Mouse (Mus musculus): ENCODE results near the gene Gsc2. TPM values are rescaled to one million over a fixed set of nuclear protein-coding genes. Genes with fewer than 3 reads are reported as not detected.

Gene Gsc2
- polyA plus RNA-seq, 1 experiment: not detected

GRCm38 (mm10) chr16:17911052-17911595, 3.7 kb downstream of the Gsc2 start, which contains the start of gene Ess2:
Gene Ess2, minus strand, starts transcription at chr16:17911348.
- Histone ChIP-seq H3K4me1 (ENCODE audit: control insufficient read depth, insufficient read depth, low read length) (peaks cover 4% of the 10 kb centered on the region; the same call in 1 of the 2 replicates), H3K27ac (ENCODE audit: control insufficient read depth, insufficient read depth, low read depth, low read length, poor library complexity) (peak within 1 kb of the TSS; percentile 71; the same call in 1 of the 2 replicates), H3K4me3 (replicated peaks; ENCODE audit: control insufficient read depth, low read depth, low read length) (peak within 1 kb of the TSS; percentile 89)
- TF ChIP-seq CTCF (IDR thresholded peaks at IDR 0.05; ENCODE audit: control insufficient read depth, insufficient read depth, low read length): peak; percentile 71
- peak; percentile 69; the same call in 1 of the 2 replicates for TF ChIP-seq POLR2A (IDR thresholded peaks at IDR 0.05; ENCODE audit: borderline replicate concordance, control insufficient read depth, low read depth, low read length)
- under 1% methylated on average over 35 of the region's 35 CpGs for whole genome bisulfite sequencing

- Histone ChIP-seq H3K27ac (ENCODE audit: control insufficient read depth, insufficient read depth, low read depth, low read length, poor library complexity) (no peak within 1 kb of the TSS), H3K4me3 (replicated peaks; ENCODE audit: control insufficient read depth, low read depth, low read length) (no peak within 1 kb of the TSS), H3K4me1 (ENCODE audit: control insufficient read depth, insufficient read depth, low read length) (no peaks in the 10 kb centered on the region)
- WGBS: 92% methylated on average over 14 of the region's 14 CpGs
- TF ChIP-seq CTCF (IDR thresholded peaks at IDR 0.05; ENCODE audit: control insufficient read depth, insufficient read depth, low read length) (no peak), POLR2A (IDR thresholded peaks at IDR 0.05; ENCODE audit: borderline replicate concordance, control insufficient read depth, low read depth, low read length) (no peak)
Observed at GRCm38 (mm10) chr16:17898462-17898861, 16.4 kb downstream of the Gsc2 start, which contains the start of the genes Dgcr2 and Tssk2. Gene Dgcr2, minus strand, starts transcription at chr16:17898562. Gene Tssk2, plus strand, starts transcription at chr16:17898637.

- H3K4me1 ChIP-seq (ENCODE audit: control insufficient read depth, insufficient read depth, low read length): no peaks in the 10 kb centered on the region
- TF ChIP-seq POLR2A (IDR thresholded peaks at IDR 0.05; ENCODE audit: borderline replicate concordance, control insufficient read depth, low read depth, low read length): no peak
- no peak for TF ChIP-seq CTCF (IDR thresholded peaks at IDR 0.05; ENCODE audit: control insufficient read depth, insufficient read depth, low read length)
- H3K4me3 ChIP-seq (replicated peaks; ENCODE audit: control insufficient read depth, low read depth, low read length): no peak overlapping the region
- H3K27ac ChIP-seq (ENCODE audit: control insufficient read depth, insufficient read depth, low read depth, low read length, poor library complexity): no peak overlapping the region
Observed at GRCm38 (mm10) chr16:17896091-17896490, 18.8 kb downstream of the Gsc2 start.

GRCm38 (mm10) chr16:17893923-17894322, 20.9 kb downstream of the Gsc2 start, which contains the start of gene Tssk1:
Gene Tssk1, plus strand, starts transcription at chr16:17894223.
- no peak for TF ChIP-seq CTCF (IDR thresholded peaks at IDR 0.05; ENCODE audit: control insufficient read depth, insufficient read depth, low read length)
- TF ChIP-seq POLR2A (IDR thresholded peaks at IDR 0.05; ENCODE audit: borderline replicate concordance, control insufficient read depth, low read depth, low read length): no peak
- 79% methylated on average over 2 of the region's 2 CpGs for WGBS
- no peak within 1 kb of the TSS for H3K27ac ChIP-seq (ENCODE audit: control insufficient read depth, insufficient read depth, low read depth, low read length, poor library complexity)

GRCm38 (mm10) chr16:17892606-17893005, 22.3 kb downstream of the Gsc2 start:
- Histone ChIP-seq H3K27ac (ENCODE audit: control insufficient read depth, insufficient read depth, low read depth, low read length, poor library complexity) (no peak overlapping the region), H3K4me3 (replicated peaks; ENCODE audit: control insufficient read depth, low read depth, low read length) (no peak overlapping the region), H3K4me1 (ENCODE audit: control insufficient read depth, insufficient read depth, low read length) (peaks cover 2% of the 10 kb centered on the region; the same call in 1 of the 2 replicates)
- WGBS: 27% methylated on average over 3 of the region's 3 CpGs
- TF ChIP-seq CTCF (IDR thresholded peaks at IDR 0.05; ENCODE audit: control insufficient read depth, insufficient read depth, low read length) (no peak), POLR2A (IDR thresholded peaks at IDR 0.05; ENCODE audit: borderline replicate concordance, control insufficient read depth, low read depth, low read length) (no peak)

More at GRCm38 (mm10) chr16:17893923-17894322, 20.9 kb downstream of the Gsc2 start, which contains the start of gene Tssk1:
- peaks cover 2% of the 10 kb centered on the region; the same call in 1 of the 2 replicates for H3K4me1 ChIP-seq (ENCODE audit: control insufficient read depth, insufficient read depth, low read length)
- H3K4me3 ChIP-seq (replicated peaks; ENCODE audit: control insufficient read depth, low read depth, low read length): no peak within 1 kb of the TSS

GRCm38 (mm10) chr16:17891567-17891959, 23.3 kb downstream of the Gsc2 start, which contains the start of gene Gm20518:
Gene Gm20518, minus strand, starts transcription at chr16:17891671.
- H3K27ac ChIP-seq (ENCODE audit: control insufficient read depth, insufficient read depth, low read depth, low read length, poor library complexity): peak within 1 kb of the TSS; percentile 92

GRCm38 (mm10) chr16:17890917-17891566, 23.8 kb downstream of the Gsc2 start:
- Histone ChIP-seq H3K27ac (ENCODE audit: control insufficient read depth, insufficient read depth, low read depth, low read length, poor library complexity) (peak overlapping the region; percentile 92), H3K4me1 (ENCODE audit: control insufficient read depth, insufficient read depth, low read length) (peaks cover 2% of the 10 kb centered on the region; the same call in 1 of the 2 replicates), H3K4me3 (replicated peaks; ENCODE audit: control insufficient read depth, low read depth, low read length) (peak overlapping the region; percentile 94)
- TF ChIP-seq CTCF (IDR thresholded peaks at IDR 0.05; ENCODE audit: control insufficient read depth, insufficient read depth, low read length): no peak
- TF ChIP-seq POLR2A (IDR thresholded peaks at IDR 0.05; ENCODE audit: borderline replicate concordance, control insufficient read depth, low read depth, low read length): no peak
- WGBS: under 1% methylated on average over 44 of the region's 44 CpGs

More at GRCm38 (mm10) chr16:17891567-17891959, 23.3 kb downstream of the Gsc2 start, which contains the start of gene Gm20518:
- TF ChIP-seq CTCF (IDR thresholded peaks at IDR 0.05; ENCODE audit: control insufficient read depth, insufficient read depth, low read length): no peak
- TF ChIP-seq POLR2A (IDR thresholded peaks at IDR 0.05; ENCODE audit: borderline replicate concordance, control insufficient read depth, low read depth, low read length): peak; percentile 86
- peak within 1 kb of the TSS; percentile 94 for H3K4me3 ChIP-seq (replicated peaks; ENCODE audit: control insufficient read depth, low read depth, low read length)
- under 1% methylated on average over 38 of the region's 38 CpGs for WGBS
- H3K4me1 ChIP-seq (ENCODE audit: control insufficient read depth, insufficient read depth, low read length): peaks cover 2% of the 10 kb centered on the region; the same call in 1 of the 2 replicates

- WGBS: 81% methylated on average over 2 of the region's 2 CpGs
- TF ChIP-seq CTCF (IDR thresholded peaks at IDR 0.05; ENCODE audit: control insufficient read depth, insufficient read depth, low read length): no peak
- TF ChIP-seq POLR2A (IDR thresholded peaks at IDR 0.05; ENCODE audit: borderline replicate concordance, control insufficient read depth, low read depth, low read length): no peak
- Histone ChIP-seq H3K27ac (ENCODE audit: control insufficient read depth, insufficient read depth, low read depth, low read length, poor library complexity) (no peak overlapping the region), H3K4me3 (replicated peaks; ENCODE audit: control insufficient read depth, low read depth, low read length) (peak overlapping the region; percentile 25), H3K4me1 (ENCODE audit: control insufficient read depth, insufficient read depth, low read length) (peaks cover 2% of the 10 kb centered on the region; the same call in 1 of the 2 replicates)
Observed at GRCm38 (mm10) chr16:17890342-17890727, 24.5 kb downstream of the Gsc2 start.
